Mouse (Mus musculus): ENCODE measurements at regions not wholly inside any gene's neighbourhood (a gene's known extent, or its start where the extent isn't known, plus 50 kb on each side); places are given as distances from the start of the nearest gene placed in this dataset.

DNA sequence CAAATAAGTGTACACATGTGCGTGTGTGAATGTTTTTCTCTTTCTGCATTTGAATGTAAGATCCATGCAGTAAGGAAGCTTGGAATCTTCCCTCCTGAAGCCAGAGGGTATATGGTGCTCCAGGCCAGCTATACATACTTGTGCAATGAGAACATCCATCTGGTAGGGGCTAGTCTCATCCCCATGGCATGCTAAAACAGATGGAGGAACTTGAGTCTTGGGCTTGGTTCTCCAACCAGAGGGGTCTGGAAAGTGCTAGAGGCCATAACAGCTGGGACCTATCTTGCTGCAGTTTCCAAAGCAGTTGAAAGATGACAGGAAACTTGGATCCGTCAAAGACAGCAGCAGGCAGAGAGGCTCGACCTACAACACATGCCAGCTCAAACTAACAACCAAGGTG lies 275.9 kb downstream of the Tns1 start:
- Histone ChIP-seq H3K4me1 (ENCODE audit: control insufficient read depth in 1 of 2, insufficient read depth in 2 of 2, low read length in 2 of 2) (no peaks in the 10 kb centered on the region), H3K4me3 (ENCODE audit: control insufficient read depth in 1 of 2, insufficient read depth in 1 of 2, low read depth in 2 of 2, low read length in 2 of 2) (no peak overlapping the region), H3K9me3 (replicated peaks; ENCODE audit: insufficient read depth, low read length) (no peaks in the 10 kb centered on the region), H3K27ac (ENCODE audit: control insufficient read depth, low read depth, low read length) (no peak overlapping the region), H3K36me3 (ENCODE audit: control insufficient read depth in 1 of 2, insufficient read depth in 2 of 2, low read length in 2 of 2) (no peaks in the 10 kb centered on the region), H3K27me3 (ENCODE audit: control insufficient read depth in 1 of 2, insufficient read depth in 2 of 2, low read length in 2 of 2) (no peaks in the 10 kb centered on the region), H3K79me2 (ENCODE audit: control insufficient read depth, insufficient read depth, low read length, poor library complexity) (no peaks in the 10 kb centered on the region), H3K9ac (ENCODE audit: control insufficient read depth, low read depth, low read length, poor library complexity, severe bottlenecking) (no peak overlapping the region)
- no peak for DNase-seq (ENCODE audit: low read depth, low spot score)
- TF ChIP-seq CTCF (IDR thresholded peaks at IDR 0.05 in 2 of 3, conservative IDR thresholded peaks at IDR 0.05 in 1 of 3; ENCODE audit: control insufficient read depth in 1 of 3, insufficient read depth in 1 of 3, low read depth in 2 of 3, low read length in 3 of 3, poor library complexity in 1 of 3, severe bottlenecking in 1 of 3) = no peak
- no peak for TF ChIP-seq TBP (IDR thresholded peaks at IDR 0.05; ENCODE audit: low read depth, low read length)
- TF ChIP-seq TCF12 (IDR thresholded peaks at IDR 0.05; ENCODE audit: low read depth, low read length) = no peak
- no peak for TF ChIP-seq USF1 (IDR thresholded peaks at IDR 0.05; ENCODE audit: low read depth, low read length)
- TF ChIP-seq ELF1 (IDR thresholded peaks at IDR 0.05; ENCODE audit: low read depth, low read length) = no peak
- TF ChIP-seq MAZ (IDR thresholded peaks at IDR 0.05; ENCODE audit: low read depth, low read length) = no peak

DNA sequence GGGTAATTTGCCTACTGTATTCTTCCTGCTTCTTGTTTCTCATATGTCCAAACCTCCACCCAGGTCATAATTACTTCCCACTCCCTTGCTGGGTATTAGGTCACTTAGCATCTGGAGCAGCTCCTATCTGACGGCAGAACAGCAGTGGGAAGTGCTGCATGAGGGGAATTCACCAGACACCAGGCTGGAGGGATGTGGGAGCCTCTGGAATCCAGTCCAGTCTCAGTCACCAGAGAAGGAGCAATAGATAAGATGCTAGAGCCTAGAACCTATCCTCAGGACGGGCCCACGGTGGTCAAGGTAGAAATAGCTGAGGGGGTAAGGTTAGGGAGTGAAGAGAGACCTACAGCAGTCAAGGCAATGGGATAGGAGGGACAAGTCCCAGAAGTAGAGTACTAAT lies 277.1 kb downstream of the Tns1 start:
- Histone ChIP-seq H3K27me3 (ENCODE audit: control insufficient read depth in 1 of 2, insufficient read depth in 2 of 2, low read length in 2 of 2) (no peaks in the 10 kb centered on the region), H3K4me3 (ENCODE audit: control insufficient read depth in 1 of 2, insufficient read depth in 1 of 2, low read depth in 2 of 2, low read length in 2 of 2) (no peak overlapping the region), H3K9me3 (replicated peaks; ENCODE audit: insufficient read depth, low read length) (no peaks in the 10 kb centered on the region), H3K27ac (ENCODE audit: control insufficient read depth, low read depth, low read length) (no peak overlapping the region), H3K9ac (ENCODE audit: control insufficient read depth, low read depth, low read length, poor library complexity, severe bottlenecking) (no peak overlapping the region), H3K4me1 (ENCODE audit: control insufficient read depth in 1 of 2, insufficient read depth in 2 of 2, low read length in 2 of 2) (no peaks in the 10 kb centered on the region), H3K36me3 (ENCODE audit: control insufficient read depth in 1 of 2, insufficient read depth in 2 of 2, low read length in 2 of 2) (no peaks in the 10 kb centered on the region), H3K79me2 (ENCODE audit: control insufficient read depth, insufficient read depth, low read length, poor library complexity) (no peaks in the 10 kb centered on the region)
- DNase-seq (ENCODE audit: low read depth, low spot score) = no peak
- no peak for TF ChIP-seq JUND (IDR thresholded peaks at IDR 0.05; ENCODE audit: low read depth, low read length)
- TF ChIP-seq TBP (IDR thresholded peaks at IDR 0.05; ENCODE audit: low read depth, low read length) = no peak
- TF ChIP-seq UBTF (IDR thresholded peaks at IDR 0.05; ENCODE audit: borderline replicate concordance, insufficient read depth, low read depth, low read length) = no peak
- TF ChIP-seq MYC (IDR thresholded peaks at IDR 0.05; ENCODE audit: low read depth, low read length) = no peak
- no peak for TF ChIP-seq BHLHE40 (IDR thresholded peaks at IDR 0.05; ENCODE audit: borderline replicate concordance, low read depth, low read length)
- TF ChIP-seq GABPA (IDR thresholded peaks at IDR 0.05; ENCODE audit: low read depth, low read length) = no peak
- TF ChIP-seq MEF2A (IDR thresholded peaks at IDR 0.05; ENCODE audit: extremely low read depth, insufficient replicate concordance, low read depth, low read length, poor library complexity, severe bottlenecking) = no peak
- no peak for TF ChIP-seq USF1 (IDR thresholded peaks at IDR 0.05; ENCODE audit: low read depth, low read length)
- TF ChIP-seq TAL1 (IDR thresholded peaks at IDR 0.05; ENCODE audit: low read length) = no peak
- TF ChIP-seq ZMIZ1 (IDR thresholded peaks at IDR 0.05; ENCODE audit: low read depth, low read length) = no peak
- TF ChIP-seq HCFC1 (IDR thresholded peaks at IDR 0.05; ENCODE audit: low read depth, low read length) = no peak
